Mouse (Mus musculus) CD4-positive, CD25-positive, alpha-beta regulatory T cell (primary cell): ENCODE results near the gene Gm8229. TPM values are rescaled to one million over a fixed set of nuclear protein-coding genes. Genes with fewer than 3 reads are reported as not detected.

Experiments used
- polyA plus RNA-seq: library from polyadenylated mRNA; unstranded; fragments of 100-300 nt; shearing (Covaris generic); gene quantifications from one replicate; pipeline ENCODE4 v1.2.1, GENCODE M21; 2017

Gene Gm8229
- not detected for polyA plus RNA-seq

DNA sequence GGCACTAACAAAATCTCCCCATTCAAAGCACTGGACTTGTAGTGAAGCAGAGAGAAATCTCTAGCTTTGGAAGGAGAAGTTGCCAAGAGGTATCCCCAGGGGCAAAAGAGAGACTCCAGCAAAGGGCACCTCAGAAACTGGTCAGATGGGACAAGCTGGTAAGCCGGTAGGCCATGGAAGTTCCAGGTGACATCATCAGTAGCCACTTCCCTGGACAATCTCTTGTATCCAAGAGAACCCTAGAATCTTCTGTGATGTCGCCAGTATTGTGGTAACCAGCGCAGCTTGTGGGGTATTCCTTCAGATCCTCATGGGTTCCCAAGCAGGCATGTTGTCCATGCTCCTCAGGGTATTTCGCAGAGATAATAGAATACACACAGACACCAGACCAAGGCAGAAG, at the start of gene Gm8229:
Gene Gm8229, plus strand, starts transcription at position 301 of the 400 bp plus-strand sequence.

DNA sequence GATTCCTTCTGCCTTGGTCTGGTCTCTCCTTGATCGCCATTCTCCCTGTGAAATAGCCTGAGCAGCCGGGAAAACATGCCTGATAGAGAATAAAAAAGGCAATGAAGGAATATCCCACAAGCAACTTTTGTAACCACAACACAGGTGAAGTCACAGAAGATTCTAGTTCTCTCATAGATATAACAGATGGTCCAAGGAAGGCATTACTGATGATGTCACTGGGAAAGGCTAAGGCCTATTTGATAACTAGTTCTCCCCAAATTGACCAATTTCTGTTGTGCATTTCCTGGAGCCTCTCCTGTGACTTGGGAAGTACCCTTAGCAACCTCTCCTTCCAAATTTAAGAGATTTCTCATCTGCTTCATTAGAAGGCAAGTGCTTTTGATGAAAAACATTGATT, 26.7 kb upstream of the Gm8229 start, which contains the start of gene Gm5930:
Gene Gm5930, minus strand, starts transcription at position 101 of the 400 bp plus-strand sequence.

DNA sequence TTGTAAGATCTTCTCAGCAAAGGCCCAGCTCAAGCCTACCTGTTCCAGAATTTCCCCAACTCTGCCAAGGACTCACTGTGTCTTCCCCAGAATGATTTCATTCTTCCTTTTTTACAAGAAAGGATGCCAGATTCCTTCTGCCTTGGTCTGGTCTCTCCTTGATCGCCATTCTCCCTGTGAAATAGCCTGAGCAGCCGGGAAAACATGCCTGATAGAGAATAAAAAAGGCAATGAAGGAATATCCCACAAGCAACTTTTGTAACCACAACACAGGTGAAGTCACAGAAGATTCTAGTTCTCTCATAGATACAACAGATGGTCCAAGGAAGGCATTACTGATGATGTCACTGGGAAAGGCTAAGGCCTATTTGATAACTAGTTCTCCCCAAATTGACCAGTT, 45.4 kb downstream of the Gm8229 start, which contains the start of gene Gm3371:
Gene Gm3371, minus strand, starts transcription at position 101 of the 400 bp plus-strand sequence.

Other genes with a start within 250 kb of the Gm8229 start
- not detected for gene Gm3327, start 241.5 kb upstream of the Gm8229 start, polyA plus RNA-seq
- gene Gm8212, start 167.7 kb upstream of the Gm8229 start, polyA plus RNA-seq = not detected
- not detected for gene 4930503E14Rik, start 152.1 kb upstream of the Gm8229 start, polyA plus RNA-seq
- gene Gm8220, start 79.8 kb upstream of the Gm8229 start, polyA plus RNA-seq = not detected
- not detected for gene Gm5930, start 26.8 kb upstream of the Gm8229 start, polyA plus RNA-seq
- not detected for gene Gm3371, start 45.3 kb downstream of the Gm8229 start, polyA plus RNA-seq
- gene Gm8232, start 68.3 kb downstream of the Gm8229 start, polyA plus RNA-seq = not detected
- not detected for gene BC061237, start 127.1 kb downstream of the Gm8229 start, polyA plus RNA-seq
- gene Gm17093, start 152.9 kb downstream of the Gm8229 start, polyA plus RNA-seq = not detected
- gene Gm8247, start 217.8 kb downstream of the Gm8229 start, polyA plus RNA-seq = not detected